In the genomic region with DNA sequence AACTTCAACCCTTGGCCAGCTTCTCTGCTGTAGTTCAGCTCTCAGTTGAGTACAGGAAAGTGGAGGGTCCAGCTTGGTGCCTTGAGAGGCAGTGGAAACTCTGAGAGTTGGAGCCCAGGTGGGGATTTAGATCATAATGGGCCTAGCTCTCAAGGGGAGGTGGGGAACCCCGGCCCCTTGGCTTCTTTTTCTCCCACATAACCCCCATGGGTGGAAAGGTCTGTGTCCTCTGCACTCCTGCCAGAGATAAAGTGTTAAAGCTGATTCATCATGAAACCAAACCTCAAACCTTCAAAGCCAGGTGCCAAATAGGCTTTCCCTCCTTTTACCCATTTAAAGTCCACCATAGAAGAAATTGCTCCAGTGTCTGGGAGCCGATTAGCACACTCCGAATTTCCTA, we compare ENCODE assay signal across 22 mouse cellular contexts. TPM values are rescaled to one million over a fixed set of nuclear protein-coding genes. Genes with fewer than 3 reads are reported as not detected.
"Had no signal": no experiment of that assay in that cellular context is flagged by ENCODE, and none has a peak within 500 bp of the region (broad histone marks: within the 10 kb centered on the region; RNA-seq: fewer than 3 reads in every experiment).

No protein-coding gene starts in this region.

- H3K27ac ChIP-seq: neural tube, embryonic 13.5 days; neural tube, embryonic 15.5 days; stomach, embryonic 15.5 days; stomach, postnatal 0 days had no signal

- H3K36me3 ChIP-seq: neural tube, embryonic 13.5 days; neural tube, embryonic 15.5 days; stomach, embryonic 15.5 days had no signal

- DNase-seq: retina, postnatal 1 day; right cerebral cortex, adult 18-20 months; right cerebral cortex, postnatal 14 days; right cerebral cortex, postnatal 25 days; right cerebral cortex, postnatal 4 days; spleen, adult 18-20 months; thymus, adult 18-20 months; thymus, adult 2 months; thymus, postnatal 14 days; thymus, postnatal 25 days; thymus, postnatal 36 days; thymus, postnatal 4 days had no signal

- H3K4me3 ChIP-seq: neural tube, embryonic 13.5 days; neural tube, embryonic 15.5 days; stomach, embryonic 15.5 days had no signal

- H3K4me2 ChIP-seq: neural tube, embryonic 13.5 days; neural tube, embryonic 15.5 days; stomach, embryonic 15.5 days had no signal

- H3K9ac ChIP-seq: neural tube, embryonic 13.5 days; neural tube, embryonic 15.5 days; stomach, embryonic 15.5 days had no signal

- H3K9me3 ChIP-seq: neural tube, embryonic 13.5 days; neural tube, embryonic 15.5 days; stomach, embryonic 15.5 days had no signal

RNA-seq across cellular contexts. Expression of a gene that starts 2.7 kb away (rescaled TPM):
- polyA plus RNA-seq: neural tube, embryonic 13.5 days; testis, adult 2 months had no signal

RNA-seq across cellular contexts. Expression of a gene that starts 6.5 kb away (rescaled TPM):
- polyA plus RNA-seq: neural tube, embryonic 14.5 days had no signal

RNA-seq across cellular contexts. Expression of a gene that starts 24.1 kb away (rescaled TPM):
- polyA plus RNA-seq: neural tube, embryonic 13.5 days; neural tube, embryonic 14.5 days; stomach, embryonic 14.5 days; stomach, embryonic 15.5 days; stomach, embryonic 16.5 days; testis, adult 2 months had no signal

RNA-seq across cellular contexts. Expression of a gene that starts 32.5 kb away (rescaled TPM):
- total RNA-seq: neutrophil, adult 5-6 weeks had no signal
- polyA plus RNA-seq: neural tube, embryonic 13.5 days; neural tube, embryonic 14.5 days; neural tube, embryonic 15.5 days; spleen, adult 2 months; testis, adult 2 months had no signal
